Mouse (Mus musculus) T-cell, adult 2 months (primary cell): ENCODE data around the gene Gpc2.

Experiments
- DNase-seq: peaks from one replicate; pipeline ENCODE4 v3.0.0; 2022; ENCODE audit warnings: low spot score

Gene Gpc2

GRCm38 (mm10) chr5:138279585-138280424, at the start of gene Gpc2, which contains the start of the genes Gm43720 and Stag3:
Gpc2 (minus strand) TSS chr5:138280005.
Gm43720 (minus strand) TSS chr5:138279958.
Stag3 (plus strand) TSS chr5:138280240.
- DNase-seq: peak; percentile 88

GRCm38 (mm10) chr5:138312795-138313194, 33.0 kb upstream of the Gpc2 start:
- DNase-seq: no peak

DNA sequence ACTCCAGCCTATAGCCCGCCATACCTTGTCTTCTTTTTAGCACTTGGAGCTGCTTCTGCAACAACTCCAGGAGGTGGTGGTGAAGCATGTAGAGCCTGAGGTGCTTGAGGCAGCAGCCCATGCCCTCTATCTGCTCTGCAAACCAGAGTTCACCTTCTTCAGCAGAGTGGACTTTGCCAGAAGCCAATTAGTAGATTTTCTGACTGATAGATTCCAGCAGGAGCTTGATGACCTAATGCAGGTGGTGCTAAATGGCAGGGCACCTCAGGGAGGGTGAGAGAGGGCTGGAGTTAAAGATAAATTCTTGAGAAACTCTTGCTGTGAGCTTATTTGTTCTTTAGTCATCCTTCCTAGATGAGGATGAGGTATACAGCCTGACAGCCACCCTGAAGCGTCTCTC, 19.8 kb upstream of the Gpc2 start:
- no peak for DNase-seq

- no peak for DNase-seq
These were observed 14.4 kb upstream of the Gpc2 start for GRCm38 (mm10) chr5:138294158-138294557.

DNA sequence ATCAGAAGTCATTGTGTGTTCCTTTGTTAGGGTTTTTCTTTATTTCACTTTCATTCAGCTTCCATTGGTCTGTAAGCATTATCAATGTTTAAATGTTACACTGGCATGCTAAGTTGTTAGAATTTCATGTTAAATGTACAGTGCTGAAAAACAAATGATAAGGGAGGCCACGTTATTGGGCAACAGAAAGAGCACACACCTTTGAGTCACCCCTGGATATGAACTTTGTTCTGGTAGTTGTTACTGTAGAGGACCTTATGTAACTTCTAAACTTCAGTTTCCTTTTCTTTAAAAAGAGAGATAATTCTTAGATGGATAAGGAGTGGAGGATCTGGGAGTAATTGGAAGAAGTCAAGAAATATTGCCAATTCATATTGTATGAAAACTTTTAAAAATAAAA, 11.8 kb upstream of the Gpc2 start:
- DNase-seq: no peak

- peak; percentile 22 for DNase-seq
These were observed 8.1 kb upstream of the Gpc2 start for GRCm38 (mm10) chr5:138287861-138288260.

DNA sequence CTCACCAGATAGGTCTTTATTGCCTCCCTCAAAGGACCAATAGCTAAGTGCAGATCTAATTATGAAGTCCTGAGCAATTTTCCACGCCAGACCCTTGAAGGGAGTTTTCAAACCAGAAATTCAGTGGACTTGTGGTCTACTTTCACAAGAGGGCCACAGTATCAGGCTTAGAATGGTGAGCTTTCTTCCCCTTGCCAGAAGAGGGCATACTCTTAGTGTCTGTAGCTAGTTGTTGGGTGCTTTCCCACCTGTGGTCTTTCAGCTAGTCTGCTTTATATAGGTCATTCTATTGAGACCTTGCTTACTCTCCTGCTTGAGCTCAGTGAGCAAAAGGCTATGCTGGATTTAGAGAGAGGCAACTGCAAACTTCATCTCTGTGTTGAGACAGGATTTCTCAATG, 3.7 kb upstream of the Gpc2 start:
- DNase-seq: no peak

DNA sequence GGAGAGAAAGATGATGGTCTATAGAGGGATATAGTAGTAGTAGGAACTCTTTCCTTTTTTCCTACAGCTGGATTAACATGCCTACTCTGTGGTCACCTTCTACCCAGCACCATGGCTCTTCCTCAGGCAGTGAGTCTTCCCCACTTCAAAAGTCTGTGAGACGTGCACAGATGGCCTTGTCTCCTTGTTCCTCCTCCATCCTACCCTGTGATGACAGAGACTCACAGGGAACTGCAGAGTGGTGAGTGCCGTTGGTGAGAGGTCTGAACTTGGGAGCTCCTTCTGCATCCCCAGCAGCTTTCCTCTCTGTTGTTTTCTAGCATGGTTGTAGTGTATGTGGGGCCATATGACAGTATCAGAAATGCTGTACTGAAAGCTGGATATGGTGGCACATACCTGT, 2.0 kb upstream of the Gpc2 start:
- DNase-seq: no peak

GRCm38 (mm10) chr5:138280829-138281228, 1.0 kb upstream of the Gpc2 start:
- no peak for DNase-seq

- no peak for DNase-seq
These were observed 592 bp upstream of the Gpc2 start for GRCm38 (mm10) chr5:138280425-138280768.

DNA sequence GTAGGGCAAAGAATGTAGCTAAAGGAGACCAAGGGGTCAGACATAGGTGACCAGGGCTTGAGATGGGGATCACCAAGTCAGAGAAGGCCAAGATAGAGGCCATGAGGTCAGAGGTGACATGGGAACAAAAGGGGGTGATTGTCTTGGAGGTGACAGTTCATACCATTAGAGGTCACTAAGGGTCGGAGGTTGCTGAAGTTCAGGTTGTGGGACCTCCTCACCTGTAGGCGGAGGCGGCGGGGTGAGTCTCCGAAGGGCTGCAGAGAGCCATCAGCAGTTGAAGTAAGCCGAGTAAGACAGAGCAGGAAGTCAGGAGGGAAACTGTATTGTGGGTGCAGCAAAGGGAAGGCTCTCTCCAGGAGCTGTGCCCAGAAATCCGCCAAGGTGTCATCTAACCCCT, 1.8 kb downstream of the Gpc2 start:
- DNase-seq: no peak

GRCm38 (mm10) chr5:138275216-138276050, 4.4 kb downstream of the Gpc2 start:
- DNase-seq: no peak

DNA sequence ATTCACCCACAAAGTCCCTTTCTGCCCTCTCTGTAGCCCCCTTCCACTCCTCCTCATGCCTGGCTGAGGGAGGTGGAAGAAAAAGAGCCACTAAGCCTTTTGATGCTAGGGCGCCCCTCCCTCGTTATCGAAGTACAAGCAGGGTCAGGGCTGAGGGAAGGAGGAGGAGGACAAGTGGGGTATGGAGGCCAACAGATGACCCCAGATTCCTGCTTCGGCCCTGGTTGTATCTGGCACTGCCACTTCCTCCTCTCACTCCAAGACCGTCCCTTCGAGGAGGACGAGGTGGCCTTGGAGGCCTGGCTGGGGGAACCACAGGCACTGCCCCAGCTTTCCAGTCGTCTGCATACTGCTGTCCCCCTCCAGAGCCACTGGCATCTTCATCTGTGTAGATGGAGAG, 5.6 kb downstream of the Gpc2 start:
- no peak for DNase-seq

GRCm38 (mm10) chr5:138272409-138272923, 7.3 kb downstream of the Gpc2 start, which contains the start of gene Gal3st4:
Gal3st4 (minus strand) TSS chr5:138272840.
- DNase-seq: no peak

- DNase-seq: no peak
These were observed 8.6 kb downstream of the Gpc2 start for GRCm38 (mm10) chr5:138271232-138271631.

DNA sequence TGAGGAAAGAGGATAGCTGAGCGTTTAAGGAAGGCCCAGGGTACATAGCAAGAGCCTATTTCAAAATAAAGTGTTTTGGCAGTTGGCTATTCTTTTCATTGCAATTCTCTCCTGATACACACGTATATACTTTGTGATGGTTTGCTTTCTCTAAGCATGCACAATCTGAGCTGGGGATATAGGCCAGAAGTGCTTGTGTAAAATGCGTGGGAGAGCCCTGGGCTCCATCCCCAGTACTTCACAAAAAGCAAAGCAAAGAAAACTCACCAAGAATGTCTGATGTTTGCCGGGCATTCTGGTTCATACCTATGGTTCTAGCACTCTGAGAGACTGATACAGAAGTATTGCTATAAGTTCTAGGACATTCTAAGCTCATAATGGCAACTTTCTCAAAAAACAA, 10.8 kb downstream of the Gpc2 start:
- DNase-seq: no peak

GRCm38 (mm10) chr5:138267114-138267513, 12.7 kb downstream of the Gpc2 start:
- DNase-seq: no peak

GRCm38 (mm10) chr5:138265712-138266111, 14.1 kb downstream of the Gpc2 start:
- no peak for DNase-seq

DNA sequence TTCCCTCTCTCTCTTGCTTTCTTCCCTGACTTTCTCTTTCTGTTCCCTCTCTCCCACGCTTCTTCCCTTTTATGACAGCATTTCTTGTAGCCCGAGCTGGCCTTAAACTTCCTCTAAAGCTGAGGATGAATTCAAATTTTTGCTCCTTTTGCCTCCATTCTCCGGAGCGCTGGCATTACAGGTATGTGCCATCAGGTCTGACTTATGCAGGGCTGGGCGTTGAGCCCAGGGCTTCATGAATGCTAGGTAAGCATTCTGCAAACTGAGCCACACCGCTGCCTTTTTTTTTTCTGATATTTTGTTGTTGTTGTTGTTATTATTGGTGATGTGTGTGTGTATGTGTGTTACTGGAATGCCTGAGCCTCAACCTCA, 15.6 kb downstream of the Gpc2 start:
- no peak for DNase-seq

DNA sequence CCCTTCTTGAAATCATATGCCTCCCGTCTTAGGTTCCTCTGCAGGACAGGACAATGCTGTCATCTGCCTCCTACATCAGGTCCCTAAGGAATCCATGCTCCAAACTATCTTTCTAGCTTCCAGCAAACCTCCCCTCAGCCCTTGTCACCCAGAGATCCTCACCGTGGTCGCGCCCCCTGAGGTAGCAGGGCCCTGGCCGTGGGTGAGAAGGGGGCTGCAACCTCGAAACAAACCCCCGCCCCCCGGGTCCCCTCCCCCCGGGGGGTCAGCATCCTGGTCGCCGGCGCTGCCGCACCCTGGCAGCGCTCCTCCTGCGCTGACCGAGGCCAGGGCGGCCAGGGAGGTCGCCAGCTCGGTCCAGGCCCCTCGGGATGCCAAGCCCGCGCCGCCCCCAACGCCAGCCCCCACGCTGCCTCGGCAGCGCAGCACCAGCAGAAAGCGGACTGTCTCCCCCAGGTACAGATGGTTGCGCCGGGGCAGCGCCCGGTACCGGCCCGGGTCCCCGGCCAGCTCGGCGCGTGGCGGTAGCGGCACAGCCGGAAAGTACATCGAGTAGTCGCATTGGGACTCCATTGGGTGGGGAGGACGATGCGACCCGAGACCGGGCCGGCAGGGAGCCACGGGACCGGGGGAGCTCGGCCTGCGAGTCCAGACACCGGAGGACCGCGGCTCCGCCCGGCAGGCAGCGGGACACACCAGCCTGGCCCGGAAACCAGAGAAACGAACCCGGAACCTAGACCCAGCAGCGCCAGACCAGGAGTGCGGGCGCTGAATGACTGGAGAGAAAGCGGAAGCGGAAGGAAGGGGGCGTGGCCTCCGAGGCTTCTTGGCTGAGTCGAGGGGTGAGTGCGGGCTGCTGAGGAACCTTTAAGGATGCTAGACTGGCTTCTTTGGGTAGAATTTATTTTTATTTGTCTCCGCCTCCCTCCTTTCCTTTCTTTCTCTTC, 16.3 kb downstream of the Gpc2 start, which contains the start of gene BC037034:
BC037034 (minus strand) TSS at position 774 of the 947 bp plus-strand sequence.
- DNase-seq: peak; percentile 90

DNA sequence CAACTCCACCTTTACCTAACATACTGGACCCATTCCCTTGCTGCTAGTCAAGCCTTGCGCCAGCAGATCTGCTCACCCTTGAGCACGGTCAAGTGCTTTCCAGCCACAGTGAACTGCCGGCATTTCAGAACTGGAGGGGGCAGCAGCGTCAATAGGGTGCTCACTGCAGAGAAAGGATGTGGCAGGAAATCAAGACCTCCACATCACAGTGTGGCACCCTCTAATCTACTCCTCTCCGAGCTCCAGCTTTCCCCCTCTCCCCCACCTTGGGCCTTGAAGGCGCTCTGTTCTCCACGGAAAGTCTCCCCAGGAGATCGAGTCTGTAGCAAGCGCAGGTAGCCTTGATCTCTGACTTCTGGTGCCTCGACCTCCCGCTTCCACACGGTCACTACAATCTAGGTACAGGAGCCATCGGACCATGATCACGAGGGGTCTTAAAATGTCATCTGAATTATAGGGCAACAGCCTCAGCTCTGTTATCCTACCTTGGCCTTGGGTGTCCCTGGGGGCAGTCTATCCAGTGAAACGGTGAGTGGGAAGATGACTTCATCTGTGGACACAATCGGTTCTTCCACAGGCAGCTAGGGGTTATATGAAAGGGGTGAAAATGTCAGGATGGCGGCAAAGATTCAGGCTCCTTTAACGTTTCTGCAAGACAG, 17.1 kb downstream of the Gpc2 start:
- DNase-seq: no peak
